Mouse (Mus musculus) thymus, adult 2 months (tissue): ENCODE data around the gene Nectin1. TPM values are rescaled to one million over a fixed set of nuclear protein-coding genes. Genes with fewer than 3 reads are reported as not detected.
A peak's percentile ranks its signal among the peaks of the same experiment; 100 is the strongest.

Experiments used
- DNase-seq: peaks from one replicate; pipeline ENCODE4 v3.0.0; 2021
- H3K27ac ChIP-seq: fragments of 200-500 bp; 2 replicates; pipeline ENCODE4 v1.5.1; 2012; ENCODE audit warnings: low read length, control low read depth; ENCODE audit not compliant: control insufficient read depth, insufficient read depth
- H3K27me3 ChIP-seq: fragments of 200-500 bp; 2 replicates; pipeline ENCODE4 v1.6.1; 2012; ENCODE audit warnings: mild to moderate bottlenecking, low read length, moderate library complexity, mixed read lengths; ENCODE audit not compliant: control insufficient read depth, insufficient read depth
- H3K36me3 ChIP-seq: fragments of 200-500 bp; 2 replicates; pipeline ENCODE4 v1.6.1; 2012; ENCODE audit warnings: mild to moderate bottlenecking, low read length, moderate library complexity; ENCODE audit not compliant: control insufficient read depth, insufficient read depth
- H3K4me1 ChIP-seq: fragments of 200-500 bp; replicated peaks from 2 replicates; pipeline ENCODE4 v1.6.1; 2012; ENCODE audit warnings: low read length; ENCODE audit not compliant: control insufficient read depth, insufficient read depth
- H3K4me3 ChIP-seq: fragments of 200-500 bp; 2 replicates; pipeline ENCODE4 v1.5.1; 2012; ENCODE audit warnings: mild to moderate bottlenecking, low read length, control low read depth, moderate library complexity; ENCODE audit not compliant: control insufficient read depth, insufficient read depth
- CTCF ChIP-seq: fragments of 200-500 bp; IDR thresholded peaks from 2 replicates; pipeline ENCODE4 v1.5.1; 2012; ENCODE audit warnings: mild to moderate bottlenecking, control low read depth, low read length, moderate library complexity, borderline replicate concordance; ENCODE audit not compliant: control insufficient read depth, poor library complexity, insufficient read depth; ENCODE audit errors: extremely low read depth
- POLR2A ChIP-seq: fragments of 200-500 bp; IDR thresholded peaks from 2 replicates; pipeline ENCODE4 v1.6.1; 2012; ENCODE audit warnings: mild to moderate bottlenecking, low read length, control low read depth, moderate library complexity; ENCODE audit not compliant: control insufficient read depth, poor library complexity, insufficient read depth; ENCODE audit errors: extremely low read depth
- WGBS: fragments of 180-500 bp; shearing (Covaris S2); methylation state at CpG from one replicate; pipeline ENCODE4 v1.1.7; 2018; 5-methylcytosine and 5-hydroxymethylcytosine counted together
- polyA plus RNA-seq: library from polyadenylated mRNA; depleted of rRNA; stranded (reverse); fragments of >200 nt; gene quantifications from 2 replicates; pipeline ENCODE4 v1.2.3, GENCODE M21; 2012

The Nectin1 gene
- polyA plus RNA-seq, 1 experiment = 23.3 TPM

DNA sequence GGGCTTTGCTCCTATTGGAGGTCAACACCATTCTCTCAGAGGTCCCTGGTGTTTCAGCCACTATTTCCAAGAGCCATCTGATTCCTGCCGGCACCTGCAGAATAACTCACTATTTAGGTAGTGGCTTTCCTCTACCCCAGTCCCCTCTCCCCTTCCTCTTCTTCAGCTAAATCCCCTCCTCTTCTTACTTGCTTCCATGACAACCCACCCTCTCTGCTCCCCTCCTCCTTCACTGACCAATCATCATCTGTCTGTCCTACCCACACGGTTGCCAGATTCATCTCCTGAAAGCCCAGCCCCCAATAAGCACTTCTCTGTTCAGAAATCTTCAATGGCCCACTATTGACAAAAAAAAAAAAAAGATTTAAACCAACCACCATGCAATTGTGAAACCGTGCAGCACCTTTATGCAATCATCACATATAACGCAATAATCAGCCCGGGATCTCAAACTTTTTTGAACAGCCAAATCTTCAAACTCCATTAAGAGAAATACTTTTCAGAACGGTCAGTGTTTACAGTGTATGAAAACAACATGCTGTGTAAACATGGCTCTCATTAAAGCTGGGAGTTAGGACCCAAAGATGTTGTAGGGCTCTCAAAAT is 5.2 kb upstream of the Nectin1 start:
- Histone ChIP-seq H3K36me3 (no peaks in the 10 kb centered on the region), H3K4me1 (peaks cover 6% of the 10 kb centered on the region; the same call in 1 of the 2 replicates), H3K27ac (no peak overlapping the region), H3K4me3 (no peak overlapping the region), H3K27me3 (no peaks in the 10 kb centered on the region; the same call in 1 of the 2 replicates)
- no peak for DNase-seq
- no peak for TF ChIP-seq CTCF
- WGBS = 51% methylated on average over 6 of the region's 6 CpGs

GRCm38 (mm10) chr9:43741277-43741676 is 2.5 kb upstream of the Nectin1 start:
- Histone ChIP-seq H3K4me3 (no peak overlapping the region), H3K4me1 (peaks cover 10% of the 10 kb centered on the region; the same call in 1 of the 2 replicates), H3K27me3 (peaks cover 22% of the 10 kb centered on the region), H3K27ac (no peak overlapping the region), H3K36me3 (no peaks in the 10 kb centered on the region)
- 30% methylated on average over 2 of the region's 2 CpGs for WGBS
- no peak for TF ChIP-seq CTCF
- no peak for TF ChIP-seq POLR2A
- DNase-seq = no peak

DNA sequence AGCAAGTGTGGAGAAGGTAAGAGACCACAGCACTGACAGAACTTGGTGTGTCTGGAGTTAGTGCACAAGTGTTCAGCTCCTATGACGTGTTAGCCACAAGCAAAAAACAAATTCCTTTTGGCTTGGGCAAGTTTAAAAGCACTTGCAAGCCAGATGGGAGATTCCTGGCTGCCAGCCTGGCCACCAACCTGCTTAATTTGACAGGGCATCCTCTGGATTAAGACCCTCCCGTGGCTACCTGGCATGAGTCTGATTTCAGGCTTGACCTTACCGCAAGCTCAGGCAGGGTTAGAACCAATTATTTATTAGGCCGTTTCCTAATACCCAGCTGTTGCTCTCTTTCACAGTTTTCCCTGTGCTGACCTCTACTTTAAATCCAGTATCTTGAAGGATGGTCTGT is 1.7 kb upstream of the Nectin1 start:
- H3K36me3 ChIP-seq = no peaks in the 10 kb centered on the region
- H3K27ac ChIP-seq = no peak overlapping the region
- DNase-seq = no peak
- H3K4me1 ChIP-seq = peaks cover 10% of the 10 kb centered on the region; the same call in 1 of the 2 replicates
- 88% methylated on average over 4 of the region's 4 CpGs for WGBS
- H3K4me3 ChIP-seq = no peak overlapping the region
- no peak for TF ChIP-seq CTCF
- TF ChIP-seq POLR2A = no peak
- H3K27me3 ChIP-seq = peaks cover 22% of the 10 kb centered on the region

DNA sequence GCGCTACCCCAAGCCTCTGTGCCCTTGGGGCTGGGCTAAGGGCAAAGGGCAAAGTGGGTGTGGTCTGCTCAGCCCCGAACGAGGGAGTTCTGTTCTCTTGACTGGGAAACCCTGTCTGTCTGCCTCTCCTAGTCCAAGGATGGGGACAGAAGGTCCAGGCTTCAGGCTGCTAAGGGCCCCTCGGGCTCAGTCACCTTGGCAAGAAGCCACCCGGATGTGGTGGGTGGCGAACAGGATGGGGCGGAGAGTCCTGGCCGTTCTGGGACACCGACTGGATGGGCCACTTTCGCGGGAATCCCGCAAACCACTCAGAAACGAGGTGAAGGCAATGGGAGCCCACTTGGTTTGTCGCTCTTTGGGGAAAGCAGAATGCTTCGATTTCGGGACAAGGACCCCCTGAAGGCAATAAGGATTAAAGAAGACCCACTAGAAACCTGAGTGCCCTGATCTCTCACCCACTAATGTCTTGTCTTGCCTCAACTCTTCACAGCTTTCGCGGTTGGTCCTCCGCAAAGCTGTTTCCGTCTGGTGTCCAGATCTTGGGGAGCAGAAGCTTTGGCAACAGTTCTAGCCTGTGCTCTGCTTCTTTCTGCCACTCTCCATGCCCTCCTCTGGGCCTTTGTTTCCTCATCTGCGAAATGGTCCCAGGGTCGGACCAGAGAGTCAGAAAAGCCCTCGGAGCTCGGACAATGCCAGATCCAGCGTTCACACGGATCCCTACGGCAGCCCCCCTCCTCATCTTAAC is 710 bp upstream of the Nectin1 start:
- WGBS = 10% methylated on average over 27 of the region's 27 CpGs
- Histone ChIP-seq H3K27me3 (peaks cover 22% of the 10 kb centered on the region), H3K36me3 (no peaks in the 10 kb centered on the region), H3K4me3 (peak overlapping the region; percentile 58; the same call in 1 of the 2 replicates), H3K27ac (no peak overlapping the region), H3K4me1 (peaks cover 10% of the 10 kb centered on the region; the same call in 1 of the 2 replicates)
- TF ChIP-seq POLR2A = no peak
- DNase-seq = peak; percentile 7

DNA sequence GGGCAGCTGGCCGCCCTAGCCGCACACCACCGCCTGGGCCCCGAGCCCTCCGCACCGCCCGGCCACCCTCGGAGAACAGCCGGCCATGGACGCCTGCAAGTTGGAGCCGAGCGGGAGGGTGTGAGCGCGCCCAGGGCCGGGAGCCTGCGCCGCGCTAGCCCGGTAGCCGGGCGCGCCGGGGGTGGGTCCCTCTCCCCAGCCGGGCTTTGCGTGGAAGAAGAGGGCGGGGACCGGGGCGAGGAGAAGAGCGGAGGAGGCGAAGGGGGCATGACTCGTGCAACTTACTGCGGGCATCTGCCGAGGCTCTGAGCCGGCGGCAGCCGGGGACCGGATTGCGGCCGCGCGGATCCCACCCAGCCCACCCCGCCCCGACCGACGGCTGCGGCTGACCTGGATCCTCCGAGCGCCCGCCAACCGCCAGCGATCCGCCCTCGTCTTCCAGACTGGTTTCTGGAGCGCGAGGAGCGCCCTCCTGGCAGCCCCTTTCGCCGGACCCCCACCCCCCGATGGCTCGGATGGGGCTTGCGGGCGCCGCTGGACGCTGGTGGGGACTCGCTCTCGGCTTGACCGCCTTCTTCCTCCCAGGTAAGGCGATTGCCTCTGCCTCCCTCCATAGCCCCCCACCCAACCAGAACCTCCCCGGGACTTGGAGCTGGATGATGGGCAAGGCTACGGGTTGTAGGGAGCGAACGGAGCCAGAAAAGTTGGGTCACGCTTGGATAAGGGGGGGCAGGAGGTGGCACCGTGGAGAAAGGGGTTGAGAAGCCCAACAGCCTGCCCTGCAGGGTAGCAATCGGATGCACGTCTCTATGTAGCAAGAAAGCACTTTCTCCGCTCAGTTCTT is 576 bp downstream of the Nectin1 start:
- TF ChIP-seq CTCF (no peak), POLR2A (no peak)
- peak; percentile 22 for DNase-seq
- Histone ChIP-seq H3K4me1 (peaks cover 10% of the 10 kb centered on the region; the same call in 1 of the 2 replicates), H3K4me3 (peak overlapping the region; percentile 58), H3K36me3 (no peaks in the 10 kb centered on the region), H3K27me3 (peaks cover 22% of the 10 kb centered on the region), H3K27ac (no peak overlapping the region)
- WGBS = 2% methylated on average over 77 of the region's 77 CpGs

DNA sequence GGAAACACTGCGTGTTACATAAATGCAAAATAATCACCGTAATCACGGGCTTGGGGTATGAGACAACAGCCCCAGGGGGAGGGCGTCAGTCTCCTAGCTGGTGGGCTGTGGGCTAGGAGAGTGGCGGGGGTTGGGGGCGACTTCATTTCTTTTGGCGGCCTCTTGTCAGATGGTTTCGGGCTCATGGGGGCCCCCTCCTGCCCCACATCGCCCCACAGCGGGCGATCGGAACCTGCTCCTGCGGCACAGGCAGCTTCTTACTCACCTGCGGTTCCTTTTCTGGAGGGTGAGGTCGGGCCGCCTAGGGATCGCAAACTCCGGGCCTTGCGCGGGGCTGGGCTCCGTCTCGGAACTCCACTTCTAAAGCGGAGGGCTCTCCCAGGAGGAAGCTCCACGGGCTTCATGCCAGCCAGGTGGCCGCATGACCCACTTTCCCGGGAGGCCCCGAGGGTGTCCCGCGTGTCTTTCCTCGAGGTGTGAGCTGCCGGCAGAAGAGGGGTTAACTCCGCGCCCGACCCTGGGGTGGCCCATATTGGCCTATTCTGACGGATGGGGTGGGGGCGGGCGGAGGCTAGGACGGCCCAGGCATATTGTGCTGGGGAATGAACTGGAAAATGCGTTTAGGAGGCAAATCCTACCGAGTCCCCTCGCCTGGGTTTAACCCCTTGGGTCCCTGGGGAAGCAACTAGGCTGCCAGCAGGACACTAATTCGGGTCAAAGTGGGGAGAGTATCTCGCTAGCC is 1.4 kb downstream of the Nectin1 start:
- H3K27ac ChIP-seq = no peak overlapping the region
- DNase-seq = peak; percentile 10
- peaks cover 10% of the 10 kb centered on the region; the same call in 1 of the 2 replicates for H3K4me1 ChIP-seq
- H3K4me3 ChIP-seq = peak overlapping the region; percentile 58
- peaks cover 22% of the 10 kb centered on the region for H3K27me3 ChIP-seq
- TF ChIP-seq CTCF (no peak), POLR2A (no peak)
- no peaks in the 10 kb centered on the region for H3K36me3 ChIP-seq
- WGBS = 4% methylated on average over 43 of the region's 43 CpGs
